Mouse (Mus musculus) E14TG2a.4 (cell line): ENCODE results near the gene Adcy10.

Experiments used
- CTCF ChIP-seq: conservative IDR thresholded peaks from 2 replicates; pipeline ENCODE4 v1.5.1; 2014; ENCODE audit warnings: low read length
- NANOG ChIP-seq: IDR thresholded peaks from 2 replicates; pipeline ENCODE4 v1.6.1; 2014; ENCODE audit warnings: borderline replicate concordance, low read length, mixed read lengths

DNA sequence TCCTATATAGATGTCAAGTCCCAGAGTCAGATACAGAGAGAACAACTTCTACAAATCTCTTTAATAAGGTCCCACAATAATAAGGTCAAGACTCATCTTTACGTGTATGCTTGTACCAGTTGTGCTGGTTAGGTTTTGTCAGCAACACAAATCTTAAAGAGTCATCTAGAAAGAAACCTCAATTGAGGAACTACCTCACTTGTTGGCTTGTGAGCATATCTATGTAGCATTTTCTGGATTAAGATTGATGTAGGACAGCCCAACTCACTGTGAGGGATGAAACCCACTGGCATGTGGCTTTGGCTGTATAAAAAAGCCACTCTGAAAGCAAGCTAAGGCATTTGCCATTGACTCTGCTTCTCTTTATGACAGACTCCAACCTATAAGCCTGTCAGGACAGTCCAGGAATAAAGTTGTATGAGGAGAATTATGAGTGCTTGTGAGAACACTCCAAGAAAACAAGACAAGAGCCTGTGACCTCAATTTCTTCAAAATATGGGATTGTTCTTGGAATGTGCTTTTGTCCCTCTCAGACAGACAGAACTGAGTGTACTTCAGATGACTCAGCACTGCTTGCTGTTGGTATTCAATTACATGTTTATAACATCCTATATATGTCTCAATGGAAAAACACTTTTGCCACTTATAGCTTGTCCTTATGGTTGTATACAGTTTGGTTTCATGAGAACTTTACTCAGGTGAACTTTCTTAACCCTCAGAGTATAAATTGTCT is 46.5 kb upstream of the Adcy10 start:
- TF ChIP-seq CTCF (no peak), NANOG (no peak)
